Mouse (Mus musculus) duodenum, adult 2 months (tissue): ENCODE data around the gene Hoxa13. TPM values are rescaled to one million over a fixed set of nuclear protein-coding genes. Genes with fewer than 3 reads are reported as not detected.

ENCODE experiments used
- polyA plus RNA-seq: library from polyadenylated mRNA; depleted of rRNA; stranded (reverse); fragments of >200 nt; gene quantifications from 2 replicates; pipeline ENCODE4 v1.2.3, GENCODE M21; 2012; ENCODE audit warnings: low replicate concordance; rRNA removed

Gene Hoxa13
- not detected in 2 replicates for polyA plus RNA-seq

GRCm38 (mm10) chr6:52260654-52261575 is at the start of gene Hoxa13:
Hoxa13 (minus strand) TSS chr6:52260880.

GRCm38 (mm10) chr6:52245757-52246142 is 14.9 kb downstream of the Hoxa13 start, which contains the start of gene Hoxa11:
Hoxa11 (minus strand) TSS chr6:52245810.

GRCm38 (mm10) chr6:52240389-52241000 is 20.2 kb downstream of the Hoxa13 start, which contains the start of gene Hoxa10:
Hoxa10 (minus strand) TSS chr6:52240854.

GRCm38 (mm10) chr6:52230516-52231165 is 30.0 kb downstream of the Hoxa13 start, which contains the start of gene Hoxa9:
Hoxa9 (minus strand) TSS chr6:52231089.

GRCm38 (mm10) chr6:52221337-52221992 is 39.2 kb downstream of the Hoxa13 start, which contains the start of gene Hoxa7:
Hoxa7 (minus strand) TSS chr6:52221854.

GRCm38 (mm10) chr6:52213119-52213986 is 47.3 kb downstream of the Hoxa13 start, which contains the start of the genes Hoxa3 and Gm28308:
Hoxa3 (minus strand) TSS chr6:52213336.
Gm28308 (minus strand) TSS chr6:52213339.

GRCm38 (mm10) chr6:52208072-52208867 is 52.4 kb downstream of the Hoxa13 start, which contains the start of gene Hoxa6:
Hoxa6 (minus strand) TSS chr6:52208722.

Other genes starting within 250 kb of the Hoxa13 start
- gene Skap2, start 248.3 kb downstream of the Hoxa13 start, polyA plus RNA-seq, result 2.1 and 3.8 TPM in 2 replicates
- gene Hoxa1, start 102.6 kb downstream of the Hoxa13 start, polyA plus RNA-seq, result 0.06 and 0.19 TPM in 2 replicates
- gene Hoxa2, start 96.0 kb downstream of the Hoxa13 start, polyA plus RNA-seq, result 1.2 and 3.1 TPM in 2 replicates
- 0.02 TPM in 1 of 2 replicates, not detected in the other for gene 5730596B20Rik, start 83.4 kb downstream of the Hoxa13 start, polyA plus RNA-seq
- gene Hoxa4, start 69.1 kb downstream of the Hoxa13 start, polyA plus RNA-seq, result 3.3 and 3.6 TPM in 2 replicates
- 3.1 and 14.0 TPM in 2 replicates for gene Hoxa5, start 56.3 kb downstream of the Hoxa13 start, polyA plus RNA-seq
- gene Hoxa6, start 52.2 kb downstream of the Hoxa13 start, polyA plus RNA-seq, result 0.34 and 0.44 TPM in 2 replicates
- 3.6 and 7.3 TPM in 2 replicates for gene Hoxa3, start 47.5 kb downstream of the Hoxa13 start, polyA plus RNA-seq
- 0.26 TPM in 1 of 2 replicates, not detected in the other for gene Gm28308, start 47.5 kb downstream of the Hoxa13 start, polyA plus RNA-seq
- 0.39 and 2.2 TPM in 2 replicates for gene Hoxa7, start 39.0 kb downstream of the Hoxa13 start, polyA plus RNA-seq
- gene Hoxa9, start 29.8 kb downstream of the Hoxa13 start, polyA plus RNA-seq, result not detected in 2 replicates
- not detected in 2 replicates for gene Hoxa10, start 20.0 kb downstream of the Hoxa13 start, polyA plus RNA-seq
- gene Hoxa11, start 15.1 kb downstream of the Hoxa13 start, polyA plus RNA-seq, result not detected in 2 replicates
- gene Evx1, start 52.6 kb upstream of the Hoxa13 start, polyA plus RNA-seq, result not detected in 2 replicates